Mouse (Mus musculus): Measurements from ENCODE around the gene Cd27.

- TF ChIP-seq POLR2A (IDR thresholded peaks at IDR 0.05; ENCODE audit: low read depth, low read length), result no peak
- no peak for TF ChIP-seq CTCF (IDR thresholded peaks at IDR 0.05; ENCODE audit: extremely low read depth, insufficient read length, insufficient replicate concordance, low read depth, low read length)
Measured at GRCm38 (mm10) chr6:125284751-125285150, 47.9 kb upstream of the Cd27 start.

Data from small intestine, adult 2 months (tissue).